Mouse (Mus musculus) spleen, adult 2 months (tissue): ENCODE measurements around the gene Zmym6. TPM values are rescaled to one million over a fixed set of nuclear protein-coding genes. Genes with fewer than 3 reads are reported as not detected.

ENCODE experiments used
- DNase-seq, 2 experiments: peaks; one replicate each; pipeline versions ENCODE4 v3.0.0 to v3.0.0-alpha.2; 2012 to 2021; ENCODE audit warnings: low spot score in 2 of 2, low read depth in 1 of 2
- H3K27ac ChIP-seq: fragments of 200-500 bp; 2 replicates; pipeline ENCODE4 v1.5.1; 2012; ENCODE audit warnings: low read length, inconsistent platforms; ENCODE audit not compliant: insufficient read depth
- H3K27me3 ChIP-seq: fragments of 200-500 bp; 2 replicates; pipeline ENCODE4 v1.6.1; 2012; ENCODE audit warnings: mild to moderate bottlenecking, moderate library complexity, low read length, inconsistent platforms; ENCODE audit not compliant: control insufficient read depth, insufficient read depth
- H3K36me3 ChIP-seq: fragments of 200-500 bp; 2 replicates; pipeline ENCODE4 v1.6.1; 2012; ENCODE audit warnings: mild to moderate bottlenecking, low read length, inconsistent platforms; ENCODE audit not compliant: control insufficient read depth, insufficient read depth
- H3K4me1 ChIP-seq: fragments of 200-500 bp; 2 replicates; pipeline ENCODE4 v1.6.1; 2011; ENCODE audit warnings: inconsistent platforms; ENCODE audit not compliant: control insufficient read depth, insufficient read depth, insufficient read length
- H3K4me3 ChIP-seq: fragments of 200-500 bp; 2 replicates; pipeline ENCODE4 v1.5.1; 2011; ENCODE audit warnings: mild to moderate bottlenecking, inconsistent platforms; ENCODE audit not compliant: insufficient read depth, insufficient read length; ENCODE audit errors: extremely low read depth
- CTCF ChIP-seq: fragments of 200-500 bp; IDR thresholded peaks from 2 replicates; pipeline ENCODE4 v1.5.1; 2011; ENCODE audit warnings: mild to moderate bottlenecking, inconsistent platforms; ENCODE audit not compliant: insufficient read depth, insufficient read length, insufficient replicate concordance; ENCODE audit errors: extremely low read depth
- POLR2A ChIP-seq: fragments of 200-500 bp; IDR thresholded peaks from 2 replicates; pipeline ENCODE4 v1.6.1; 2011; ENCODE audit warnings: low read depth, low read length, inconsistent platforms
- WGBS: fragments of 180-500 bp; shearing (Covaris S2); methylation state at CpG from one replicate; pipeline ENCODE4 v1.1.7; 2018; 5-methylcytosine and 5-hydroxymethylcytosine counted together
- polyA plus RNA-seq: library from polyadenylated mRNA; depleted of rRNA; stranded (reverse); fragments of >200 nt; gene quantifications from 2 replicates; pipeline ENCODE4 v1.2.3, GENCODE M21; 2012

The Zmym6 gene
- polyA plus RNA-seq, 1 experiment = 3.1 TPM

GRCm38 (mm10) chr4:127153345-127153744 is 76.2 kb downstream of the Zmym6 start:
- Histone ChIP-seq H3K27me3 (no peaks in the 10 kb centered on the region), H3K27ac (no peak overlapping the region), H3K36me3 (no peaks in the 10 kb centered on the region), H3K4me3 (no peak overlapping the region), H3K4me1 (no peaks in the 10 kb centered on the region)
- no peak for DNase-seq
- 64% methylated on average over 1 of the region's 1 CpGs for WGBS
- TF ChIP-seq CTCF (no peak), POLR2A (no peak)

GRCm38 (mm10) chr4:127155757-127156156 is 78.6 kb downstream of the Zmym6 start:
- no peaks in the 10 kb centered on the region for H3K36me3 ChIP-seq
- H3K27ac ChIP-seq = no peak overlapping the region
- no peak for TF ChIP-seq CTCF
- no peak for TF ChIP-seq POLR2A
- WGBS = 60% methylated on average over 5 of the region's 5 CpGs
- no peak for DNase-seq
- H3K4me1 ChIP-seq = no peaks in the 10 kb centered on the region
- H3K4me3 ChIP-seq = no peak overlapping the region
- no peaks in the 10 kb centered on the region for H3K27me3 ChIP-seq

GRCm38 (mm10) chr4:127157746-127158145 is 80.6 kb downstream of the Zmym6 start:
- no peak for TF ChIP-seq POLR2A
- TF ChIP-seq CTCF = no peak
- H3K36me3 ChIP-seq = no peaks in the 10 kb centered on the region
- H3K4me1 ChIP-seq = no peaks in the 10 kb centered on the region
- no peak overlapping the region for H3K27ac ChIP-seq
- H3K27me3 ChIP-seq = no peaks in the 10 kb centered on the region
- WGBS = 87% methylated on average over 4 of the region's 4 CpGs
- no peak for DNase-seq
- H3K4me3 ChIP-seq = no peak overlapping the region

GRCm38 (mm10) chr4:127163926-127164325 is 86.7 kb downstream of the Zmym6 start:
- H3K4me1 ChIP-seq = 0 out of 2 replicates have a peak, but pooled peaks cover 4% of the 10 kb centered on the region
- H3K4me3 ChIP-seq = no peak overlapping the region
- TF ChIP-seq POLR2A (no peak), CTCF (no peak)
- H3K27me3 ChIP-seq = peaks cover 7% of the 10 kb centered on the region
- H3K27ac ChIP-seq = no peak overlapping the region
- WGBS = 72% methylated on average over 8 of the region's 8 CpGs
- no peak for DNase-seq
- H3K36me3 ChIP-seq = no peaks in the 10 kb centered on the region

GRCm38 (mm10) chr4:127167096-127167495 is 89.9 kb downstream of the Zmym6 start:
- Histone ChIP-seq H3K4me3 (no peak overlapping the region), H3K27me3 (peaks cover 17% of the 10 kb centered on the region), H3K4me1 (peaks cover 8% of the 10 kb centered on the region), H3K36me3 (no peaks in the 10 kb centered on the region), H3K27ac (no peak overlapping the region)
- TF ChIP-seq POLR2A (no peak), CTCF (no peak)
- no peak for DNase-seq
- WGBS = 75% methylated on average over 5 of the region's 5 CpGs

DNA sequence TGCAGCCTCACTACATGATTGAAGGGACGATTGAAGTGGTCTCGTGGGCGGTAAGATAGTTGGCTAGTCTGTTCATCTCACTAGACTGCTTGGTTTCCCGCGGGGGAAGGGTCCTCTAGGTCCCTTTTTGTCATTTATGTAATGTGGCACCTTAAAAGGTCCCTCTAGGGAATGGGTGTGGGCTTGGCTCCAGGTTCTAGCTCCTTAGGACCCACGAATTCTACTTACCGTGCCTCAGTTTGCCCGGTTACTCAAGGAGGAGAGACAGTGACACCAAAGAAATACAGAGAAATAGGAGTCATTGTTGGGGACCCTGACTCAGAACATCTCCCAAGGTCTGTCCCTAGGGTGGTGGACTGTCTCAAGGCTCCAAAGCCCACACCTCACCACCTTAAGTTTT is 90.5 kb downstream of the Zmym6 start:
- Histone ChIP-seq H3K4me1 (peaks cover 8% of the 10 kb centered on the region), H3K27ac (no peak overlapping the region), H3K27me3 (peaks cover 19% of the 10 kb centered on the region), H3K4me3 (no peak overlapping the region), H3K36me3 (no peaks in the 10 kb centered on the region)
- 24% methylated on average over 8 of the region's 8 CpGs for WGBS
- TF ChIP-seq CTCF = no peak
- TF ChIP-seq POLR2A = no peak
- DNase-seq = no peak

GRCm38 (mm10) chr4:127168211-127168913 is 91.2 kb downstream of the Zmym6 start:
- Histone ChIP-seq H3K36me3 (no peaks in the 10 kb centered on the region), H3K4me3 (peak overlapping the region; percentile 35; the same call in 1 of the 2 replicates), H3K27ac (no peak overlapping the region), H3K27me3 (peaks cover 19% of the 10 kb centered on the region), H3K4me1 (peaks cover 8% of the 10 kb centered on the region)
- no peak for DNase-seq
- TF ChIP-seq POLR2A (no peak), CTCF (no peak)
- WGBS = 2% methylated on average over 39 of the region's 39 CpGs
